Mouse (Mus musculus) layer of hippocampus, adult 2 months (tissue): ENCODE results near the gene Hoxc4. TPM values are rescaled to one million over a fixed set of nuclear protein-coding genes. Genes with fewer than 3 reads are reported as not detected.

Experiments used
- DNase-seq, 2 experiments: peaks; one replicate each; pipeline ENCODE4 v3.0.0; 2022; ENCODE audit warnings: low spot score in 2 of 2
- H3K27ac ChIP-seq: fragments of 200-600 bp; 2 replicates; pipeline ENCODE4 v1.8.1; 2022
- H3K4me3 ChIP-seq: fragments of 200-600 bp; 2 replicates; pipeline ENCODE4 v1.8.1; 2022; ENCODE audit warnings: mild to moderate bottlenecking
- CTCF ChIP-seq: fragments of 200-600 bp; conservative IDR thresholded peaks from 2 replicates; pipeline ENCODE4 v1.8.1; 2022; ENCODE audit warnings: antibody characterized with exemption, mild to moderate bottlenecking, moderate library complexity
- total RNA-seq, 2 experiments: library from RNA; stranded (reverse); gene quantifications; 2 replicates each; pipeline ENCODE4 v1.2.3; 2021

The Hoxc4 gene
- total RNA-seq, 2 experiments from 2014 or later: not detected

GRCm38 (mm10) chr15:103040601-103041000, 21.9 kb downstream of the Hoxc4 start:
- no peak for DNase-seq
- Histone ChIP-seq H3K4me3 (no peak overlapping the region), H3K27ac (no peak overlapping the region)
- no peak for TF ChIP-seq CTCF

- Histone ChIP-seq H3K27ac (no peak overlapping the region), H3K4me3 (no peak overlapping the region)
- TF ChIP-seq CTCF: no peak
- DNase-seq: no peak
Measured at GRCm38 (mm10) chr15:103041613-103042012, 22.9 kb downstream of the Hoxc4 start.

GRCm38 (mm10) chr15:103042209-103042608, 23.5 kb downstream of the Hoxc4 start:
- TF ChIP-seq CTCF: no peak
- no peak for DNase-seq
- Histone ChIP-seq H3K27ac (no peak overlapping the region), H3K4me3 (no peak overlapping the region)

GRCm38 (mm10) chr15:103051670-103052069, 32.9 kb downstream of the Hoxc4 start:
- Histone ChIP-seq H3K4me3 (no peak overlapping the region), H3K27ac (no peak overlapping the region)
- DNase-seq: no peak
- TF ChIP-seq CTCF: no peak

GRCm38 (mm10) chr15:103053210-103053609, 34.5 kb downstream of the Hoxc4 start:
- no peak overlapping the region for H3K27ac ChIP-seq
- H3K4me3 ChIP-seq: no peak overlapping the region
- no peak for DNase-seq
- no peak for TF ChIP-seq CTCF

GRCm38 (mm10) chr15:103056396-103056795, 37.7 kb downstream of the Hoxc4 start:
- Histone ChIP-seq H3K4me3 (no peak overlapping the region), H3K27ac (no peak overlapping the region)
- no peak for DNase-seq
- no peak for TF ChIP-seq CTCF

- Histone ChIP-seq H3K4me3 (no peak overlapping the region), H3K27ac (no peak overlapping the region)
- TF ChIP-seq CTCF: no peak
- DNase-seq: no peak
Measured at GRCm38 (mm10) chr15:103058715-103059114, 40.0 kb downstream of the Hoxc4 start.

GRCm38 (mm10) chr15:103059393-103059992, 40.8 kb downstream of the Hoxc4 start:
- no peak overlapping the region for H3K27ac ChIP-seq
- DNase-seq: no peak
- no peak overlapping the region for H3K4me3 ChIP-seq
- no peak for TF ChIP-seq CTCF

GRCm38 (mm10) chr15:103060021-103060340, 41.2 kb downstream of the Hoxc4 start:
- H3K4me3 ChIP-seq: no peak overlapping the region
- H3K27ac ChIP-seq: no peak overlapping the region
- DNase-seq: no peak
- TF ChIP-seq CTCF: no peak

- no peak overlapping the region for H3K4me3 ChIP-seq
- no peak for DNase-seq
- H3K27ac ChIP-seq: no peak overlapping the region
- TF ChIP-seq CTCF: no peak
Measured at GRCm38 (mm10) chr15:103060341-103061130, 41.8 kb downstream of the Hoxc4 start.

GRCm38 (mm10) chr15:103061131-103061825, 42.5 kb downstream of the Hoxc4 start:
- Histone ChIP-seq H3K27ac (no peak overlapping the region), H3K4me3 (no peak overlapping the region)

GRCm38 (mm10) chr15:103061988-103062387, 43.3 kb downstream of the Hoxc4 start:
- no peak for DNase-seq
- Histone ChIP-seq H3K27ac (no peak overlapping the region), H3K4me3 (no peak overlapping the region)
- no peak for TF ChIP-seq CTCF

More at GRCm38 (mm10) chr15:103061131-103061825, 42.5 kb downstream of the Hoxc4 start:
- no peak for TF ChIP-seq CTCF
- no peak for DNase-seq

GRCm38 (mm10) chr15:103065642-103066041, 46.9 kb downstream of the Hoxc4 start:
- TF ChIP-seq CTCF: no peak
- Histone ChIP-seq H3K27ac (no peak overlapping the region), H3K4me3 (no peak overlapping the region)
- DNase-seq: no peak
